Mouse (Mus musculus) kidney, postnatal 36 days (tissue): Measurements from ENCODE around the gene Numb.

Experiments used
- DNase-seq, 2 experiments: peaks; one replicate each; pipeline ENCODE4 v3.0.0; 2021 to 2022; ENCODE audit warnings: mixed read lengths in 2 of 2

The Numb gene

DNA sequence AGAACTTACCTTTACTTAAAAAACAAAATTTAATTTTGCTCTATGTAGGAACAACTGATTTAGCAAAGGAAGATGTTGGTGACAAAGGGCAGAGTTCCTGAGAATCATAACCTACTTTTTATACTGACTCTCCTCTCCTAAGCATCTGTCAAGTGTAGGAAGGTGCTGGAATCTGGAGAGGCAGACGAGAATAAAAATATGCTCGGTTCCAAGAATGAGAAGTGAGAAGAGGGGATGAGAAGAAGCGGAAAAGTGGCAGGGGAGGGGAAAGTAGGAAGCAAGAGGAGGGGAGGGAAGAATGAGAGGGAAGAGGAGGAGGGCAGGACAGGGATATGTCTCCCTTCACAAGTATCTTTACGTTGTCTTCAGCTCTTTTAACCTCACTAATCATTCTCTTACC, 71.4 kb downstream of the Numb start:
- DNase-seq, result no peak

DNA sequence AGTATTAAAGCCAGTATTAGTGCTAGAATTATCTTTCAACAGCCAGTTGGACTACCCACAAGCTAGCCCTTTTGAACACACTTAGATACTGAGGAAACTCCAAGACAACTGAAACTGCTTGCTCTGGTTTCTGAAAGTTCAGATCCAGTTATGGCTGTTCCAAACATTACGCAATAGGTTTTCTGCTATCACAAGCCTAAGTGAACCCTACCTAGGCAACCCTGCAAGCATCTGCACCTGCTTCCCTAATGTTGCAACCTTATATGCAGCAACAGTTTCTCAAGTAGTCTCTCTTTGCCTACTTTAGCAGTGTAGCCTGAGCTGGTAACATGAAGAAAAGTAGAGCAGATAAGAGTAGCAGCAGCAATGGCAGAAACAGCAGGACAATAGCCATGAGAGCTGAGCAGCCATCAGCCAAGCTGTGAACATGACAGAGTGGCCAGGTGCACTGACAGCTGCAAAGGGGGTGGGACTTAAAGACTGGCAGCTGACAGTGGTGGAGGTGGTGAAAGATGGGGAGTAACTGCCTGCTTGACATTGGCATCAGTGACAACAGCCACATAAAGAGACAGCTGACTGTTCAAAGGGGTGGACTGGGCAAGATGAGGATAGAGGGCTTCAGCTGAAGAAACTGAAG, 73.0 kb downstream of the Numb start:
- no peak for DNase-seq

DNA sequence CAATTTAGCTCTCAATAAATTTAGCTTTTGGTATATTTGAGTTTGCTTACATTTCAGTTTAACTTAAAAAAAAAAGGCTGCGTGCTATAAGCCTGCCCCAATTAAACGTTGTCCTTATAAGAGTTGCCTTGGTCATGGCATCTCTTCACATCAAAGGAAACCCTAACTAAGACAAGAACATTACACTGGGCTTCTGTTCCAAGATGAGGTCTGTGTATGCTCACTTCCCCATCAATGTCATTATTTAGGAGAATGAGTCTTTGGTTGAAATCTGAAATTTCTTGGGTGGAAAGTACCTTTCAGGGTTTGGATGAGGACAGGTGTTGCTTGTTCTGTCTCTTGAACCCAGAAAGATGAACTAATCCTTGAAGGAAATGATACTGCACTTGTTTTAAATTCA, 73.9 kb downstream of the Numb start:
- no peak for DNase-seq

DNA sequence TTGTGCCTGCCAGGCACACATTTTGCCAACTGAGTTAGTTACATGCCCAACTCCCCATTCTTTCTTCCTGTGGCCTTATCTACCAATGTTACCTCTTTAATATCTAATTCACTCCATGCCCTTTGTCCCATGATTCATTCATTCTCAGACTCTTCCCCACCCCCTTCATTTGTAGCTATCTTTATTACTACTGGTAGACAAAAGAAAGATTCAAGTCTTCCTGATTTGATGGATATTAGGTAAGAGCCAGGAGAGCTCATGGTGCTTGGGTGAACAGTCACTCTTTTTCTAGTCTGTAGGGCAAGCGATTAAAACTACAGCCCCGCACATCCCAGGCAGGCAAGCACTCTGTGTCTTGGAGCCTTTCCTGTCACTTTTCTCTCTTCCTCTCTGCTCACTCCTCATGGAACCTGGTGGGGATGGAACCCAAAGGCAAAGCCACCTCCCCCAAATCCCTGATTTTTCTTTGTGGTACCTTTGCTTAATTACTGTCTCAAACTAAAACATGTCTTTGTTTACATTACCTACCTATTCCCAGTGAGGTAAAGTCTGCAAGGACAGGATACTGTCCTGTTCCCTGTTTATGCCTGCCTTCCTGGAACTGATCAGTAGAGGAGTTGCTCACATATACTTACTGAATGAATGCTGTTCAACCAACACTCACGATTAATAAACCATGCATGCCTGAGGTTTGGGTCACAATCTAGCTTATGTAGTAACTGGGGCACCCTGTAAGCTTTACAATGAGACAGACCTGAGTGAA, 78.9 kb downstream of the Numb start:
- DNase-seq, result no peak

DNA sequence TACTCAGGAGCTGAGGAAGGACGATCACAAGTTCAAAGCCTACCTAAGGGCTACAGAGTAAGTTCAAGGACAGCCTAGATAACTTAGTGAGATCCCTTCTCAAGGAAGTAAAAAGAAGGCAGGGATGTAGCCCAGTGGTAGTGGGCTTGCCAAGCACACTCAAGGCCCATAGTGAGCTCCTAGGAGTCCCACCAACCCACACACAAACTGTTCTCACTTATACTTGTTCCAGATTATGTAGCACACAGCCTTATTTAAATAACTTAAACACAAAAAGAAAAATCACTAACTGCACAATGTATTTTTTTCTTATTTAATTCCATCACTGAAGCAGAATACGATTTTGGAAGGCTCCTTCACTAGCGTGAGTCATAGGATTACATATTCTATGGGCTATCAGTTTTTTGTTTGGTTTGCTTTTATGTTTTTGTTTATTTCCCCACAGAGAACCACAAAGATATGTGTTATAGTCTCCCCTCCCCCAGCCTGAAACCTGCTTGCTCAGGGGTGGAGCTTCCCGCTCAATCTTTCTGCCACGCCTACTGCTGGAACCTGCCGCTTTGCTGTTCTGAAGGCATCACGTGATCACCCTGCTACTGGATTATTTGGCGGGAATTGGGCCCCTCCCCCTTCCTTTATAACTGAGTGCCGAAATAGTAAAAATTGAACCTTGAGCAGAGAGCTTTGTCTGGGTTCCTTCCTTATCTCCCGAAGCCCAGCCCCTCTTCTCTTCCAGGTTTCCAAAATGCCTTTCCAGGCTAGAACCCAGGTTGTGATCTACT, 80.1 kb downstream of the Numb start:
- no peak for DNase-seq

DNA sequence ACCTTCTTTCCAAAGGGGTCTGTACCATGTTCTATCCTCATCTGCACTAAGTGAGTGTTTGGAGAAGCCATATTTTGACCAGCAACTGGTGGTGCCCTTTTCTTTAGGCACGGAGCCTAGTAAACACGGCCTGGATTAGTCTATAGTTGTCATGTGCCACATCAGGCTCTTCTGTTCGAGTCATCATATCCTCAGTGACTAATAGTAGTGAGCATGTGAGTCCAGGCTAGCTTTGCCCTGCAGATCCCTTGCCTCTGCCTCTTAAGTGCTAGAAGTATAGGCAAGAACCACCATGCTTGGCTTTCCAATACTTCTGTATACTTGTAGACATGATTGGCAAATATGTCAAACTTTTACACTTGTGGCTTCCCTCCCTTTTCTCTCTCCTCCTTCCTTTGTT, 87.8 kb downstream of the Numb start:
- no peak for DNase-seq

DNA sequence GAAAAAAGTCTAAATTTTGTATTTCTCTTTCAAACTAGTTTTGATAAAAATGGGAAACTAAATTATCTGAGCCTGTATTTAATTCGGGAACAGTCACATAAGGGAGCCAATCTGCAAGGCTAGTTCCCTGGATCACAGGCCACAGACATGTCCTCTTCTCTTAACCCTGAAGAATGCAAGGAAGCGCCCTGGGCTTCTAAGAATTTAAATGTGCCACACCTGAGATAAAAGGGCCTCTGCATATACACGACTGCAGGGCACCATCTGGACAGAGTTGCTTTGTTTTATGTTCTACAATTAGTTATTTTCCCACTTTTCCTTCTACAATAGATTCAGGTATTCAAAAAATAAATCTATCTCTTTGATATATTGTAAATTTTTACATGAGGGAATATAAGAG, 91.3 kb downstream of the Numb start:
- no peak for DNase-seq

DNA sequence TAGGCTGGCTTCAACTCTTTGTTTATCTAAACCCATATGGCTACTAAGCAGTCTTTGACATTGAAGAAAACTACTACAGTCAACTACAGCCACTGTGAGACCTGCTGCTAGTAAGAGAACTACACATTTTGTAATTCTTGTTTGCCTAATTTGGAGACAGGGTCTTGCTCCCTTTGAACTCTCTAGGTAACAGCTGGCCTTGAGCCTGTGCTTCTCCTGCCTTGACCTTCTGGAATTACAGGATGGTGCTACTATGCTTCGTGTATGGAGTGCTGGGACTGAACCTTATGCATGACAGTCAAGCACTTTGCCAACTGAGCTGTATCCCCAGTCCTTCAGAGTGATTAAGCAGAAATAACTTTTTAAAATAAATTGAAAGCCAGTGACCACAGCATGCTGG, 105.1 kb downstream of the Numb start:
- no peak for DNase-seq

DNA sequence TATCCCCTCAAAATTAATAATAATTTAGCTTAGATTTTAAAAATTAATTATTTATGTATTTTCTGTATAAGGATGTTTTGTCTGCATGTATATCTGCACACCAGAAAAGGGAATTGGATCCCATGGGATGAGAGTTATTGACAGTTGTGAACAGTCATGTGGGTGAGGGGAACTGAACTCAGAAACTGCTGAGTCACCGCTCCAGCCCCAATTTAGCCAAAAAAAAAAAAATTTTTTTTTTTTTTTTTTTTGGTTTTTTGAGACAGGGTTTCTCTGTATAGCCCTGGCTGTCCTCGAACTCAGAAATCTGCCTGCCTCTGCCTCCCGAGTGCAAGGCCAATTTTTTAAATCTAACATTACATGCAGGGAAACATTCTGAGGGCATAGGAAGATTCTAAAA, 109.8 kb downstream of the Numb start:
- no peak for DNase-seq

DNA sequence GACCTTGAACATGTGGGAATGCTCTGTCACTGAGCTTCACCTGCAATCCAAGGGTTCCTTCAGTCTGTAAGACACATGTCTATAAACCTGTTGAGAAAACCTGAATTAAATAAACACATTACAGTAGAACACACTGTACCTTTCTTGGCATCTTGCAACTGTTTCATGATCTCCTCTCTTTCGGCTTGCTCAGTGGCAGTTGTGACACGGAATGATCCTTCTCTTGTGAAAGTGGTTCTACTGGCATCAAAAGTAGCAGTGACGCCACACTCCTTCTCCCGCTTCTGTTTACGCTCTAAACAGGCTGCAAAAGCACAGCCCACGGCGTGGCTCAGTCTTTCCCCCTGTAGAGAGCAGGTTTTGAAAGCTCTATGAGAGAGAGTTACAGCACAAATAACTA, 118.1 kb downstream of the Numb start:
- DNase-seq, result no peak

DNA sequence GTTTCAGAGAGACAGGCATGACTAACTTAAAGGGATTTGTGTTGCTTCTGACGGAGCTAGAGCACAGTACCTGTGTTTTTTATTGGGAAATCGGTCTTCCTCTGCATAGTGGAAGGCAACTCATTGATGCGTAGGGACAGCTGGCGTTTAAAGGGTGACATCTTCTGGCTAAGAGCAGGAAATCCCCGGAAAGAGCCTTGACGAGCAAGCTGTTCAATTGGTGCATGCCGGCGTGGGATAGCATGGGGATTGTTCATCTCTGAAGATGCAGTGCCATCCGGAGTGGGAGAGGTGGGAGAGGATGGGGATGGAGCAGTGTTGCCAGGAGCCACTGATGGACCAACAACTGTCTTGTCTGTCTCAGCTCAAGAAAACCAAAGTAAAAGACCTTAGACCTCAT, 120.8 kb downstream of the Numb start:
- DNase-seq, result no peak

DNA sequence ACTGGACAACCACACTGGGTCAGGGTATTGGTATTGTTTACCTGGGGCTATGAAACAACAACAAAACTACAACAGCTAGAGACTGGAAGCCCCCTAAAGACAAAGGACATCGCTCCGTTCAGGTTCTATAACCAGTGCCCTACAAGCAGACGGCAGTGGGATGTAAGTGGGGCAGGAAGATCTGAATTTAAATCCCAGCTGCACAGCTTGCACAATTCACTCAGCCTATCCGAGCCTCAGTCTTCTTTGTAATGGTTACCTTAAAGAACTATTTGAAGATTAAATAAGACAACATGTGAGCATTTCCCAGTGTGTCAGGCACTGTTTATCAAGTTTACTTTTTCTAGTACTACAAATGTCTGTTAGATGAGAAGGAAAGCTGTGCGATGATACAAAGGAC, 123.4 kb downstream of the Numb start:
- DNase-seq, result no peak

DNA sequence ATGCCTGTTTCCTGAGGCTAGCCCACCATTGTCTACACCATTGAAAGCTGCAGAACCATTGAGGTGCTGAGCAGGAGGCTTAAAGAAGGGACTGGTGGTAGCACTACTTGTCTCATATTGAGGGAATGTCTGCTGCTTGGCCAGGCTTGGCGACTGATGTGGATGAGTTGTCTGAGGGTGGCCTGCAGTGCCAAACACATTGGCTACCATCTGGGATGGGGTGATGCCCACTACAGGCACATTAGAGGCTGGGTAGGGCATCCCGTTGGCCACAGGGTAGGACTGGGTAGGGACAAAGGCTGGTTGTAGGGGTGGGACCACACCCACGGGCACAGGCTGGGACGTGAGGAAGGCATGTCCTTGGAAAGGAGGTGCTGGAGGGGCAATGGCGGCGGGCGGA, 126.1 kb downstream of the Numb start:
- DNase-seq, result no peak

DNA sequence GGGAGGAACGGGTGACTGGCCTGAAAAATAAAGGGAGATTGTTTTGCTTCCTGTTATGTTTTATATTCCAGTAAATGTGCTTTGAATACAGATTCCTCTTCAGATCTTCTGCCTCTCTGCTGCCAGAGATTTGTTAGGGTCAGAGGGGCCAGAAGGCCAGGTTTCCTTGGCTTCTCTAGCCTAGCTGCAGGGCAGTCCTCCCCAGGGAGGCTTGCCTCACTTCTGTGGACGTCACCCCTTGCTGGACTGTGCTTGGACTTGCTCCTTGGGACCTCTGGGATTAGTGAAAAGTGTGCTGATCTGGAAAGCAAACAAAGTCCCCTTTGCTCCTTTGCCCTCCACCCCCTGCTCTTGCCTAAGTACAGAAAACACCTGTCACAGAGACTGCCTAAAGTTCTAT, 126.7 kb downstream of the Numb start:
- DNase-seq, result peak; percentile 70 to 72

DNA sequence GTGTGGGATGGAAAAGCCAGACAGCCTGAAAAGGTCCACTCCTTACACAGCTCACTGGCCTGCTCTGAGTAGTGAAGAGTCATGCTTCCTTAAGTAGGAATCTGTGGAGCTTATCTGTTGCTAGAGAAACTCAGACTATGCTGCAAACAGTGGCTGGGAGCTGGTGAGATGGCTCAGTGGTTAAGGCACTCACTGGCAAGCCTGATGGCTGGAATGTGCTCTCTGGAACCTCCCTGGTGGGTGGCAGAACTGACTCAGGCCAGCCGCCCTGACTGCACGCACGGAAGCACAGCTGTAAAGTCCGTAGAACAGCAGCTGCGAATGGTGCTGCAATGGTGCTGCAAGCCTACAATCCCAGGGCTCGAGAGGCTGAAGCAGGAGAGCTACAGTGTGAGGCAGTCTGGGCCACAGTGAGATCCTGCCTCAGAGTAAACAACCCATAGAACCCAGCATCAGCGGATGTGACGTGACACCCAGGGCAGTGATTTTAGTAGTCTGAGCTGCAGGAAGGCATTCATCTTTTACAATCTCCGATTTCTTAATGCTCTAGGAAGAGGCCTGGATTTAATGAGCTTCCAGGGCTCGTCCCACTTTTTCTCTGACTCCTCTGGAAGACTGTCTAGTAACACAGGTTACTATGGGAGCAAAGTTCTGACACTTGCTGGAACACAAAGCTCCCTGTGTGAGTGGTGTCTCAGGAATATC, 128.9 kb downstream of the Numb start:
- DNase-seq, result peak; percentile 43 to 45

DNA sequence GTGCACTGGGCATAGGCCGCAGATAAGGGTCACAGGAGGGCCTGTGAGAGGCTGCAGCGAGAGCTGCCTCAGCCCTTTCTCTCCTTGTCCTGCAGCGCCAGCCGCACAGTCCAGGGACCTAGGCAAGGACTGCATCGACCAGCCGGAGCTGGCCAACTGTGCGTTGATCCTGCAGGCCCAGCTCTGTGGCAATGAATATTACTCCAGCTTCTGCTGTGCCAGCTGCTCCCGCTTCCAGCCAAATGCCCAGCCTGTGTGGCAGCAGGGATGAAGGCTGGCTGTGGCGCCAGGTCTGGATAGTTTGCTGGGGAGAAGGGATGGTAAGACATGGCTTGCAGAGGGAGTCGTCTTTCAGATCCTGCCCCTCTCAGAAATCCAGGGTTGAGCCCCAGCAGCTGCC, 130.0 kb downstream of the Numb start:
- DNase-seq, result no peak

DNA sequence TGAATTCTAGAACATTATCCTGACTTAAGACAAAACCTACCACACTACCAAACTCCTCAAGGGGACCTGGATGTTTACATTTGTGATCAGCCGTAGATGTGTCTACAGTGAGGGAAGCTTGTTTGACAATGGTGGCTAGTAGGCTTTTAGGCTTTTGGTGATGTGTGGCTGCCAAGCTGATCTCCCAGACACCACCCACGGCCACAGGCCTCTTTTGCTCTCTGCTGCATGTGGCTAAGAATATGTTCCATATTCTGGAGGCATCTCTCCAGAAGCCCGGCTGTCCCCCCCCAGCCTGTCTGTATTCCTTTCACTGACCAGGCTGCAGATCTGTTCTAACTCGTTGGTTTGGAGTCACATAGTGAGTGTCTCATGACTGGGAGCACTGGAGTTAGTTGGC, 131.0 kb downstream of the Numb start:
- no peak for DNase-seq

DNA sequence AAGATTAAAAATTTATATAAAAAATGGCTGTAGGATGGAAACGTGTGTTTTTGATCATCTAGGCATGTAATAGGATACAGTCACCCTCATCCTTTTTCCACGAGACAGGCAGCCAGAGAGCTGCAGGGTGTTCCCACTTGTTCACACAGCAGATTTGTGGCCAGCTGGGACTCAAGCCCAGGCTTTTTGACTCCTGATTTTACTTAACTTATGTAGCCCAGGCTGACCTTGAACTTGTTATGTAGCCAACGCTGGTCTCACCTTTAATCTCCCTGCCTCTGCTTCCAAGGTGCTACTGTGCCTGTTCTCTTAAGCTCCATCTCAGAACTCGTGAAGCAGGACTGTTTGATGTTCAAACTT, 132.0 kb downstream of the Numb start:
- no peak for DNase-seq

DNA sequence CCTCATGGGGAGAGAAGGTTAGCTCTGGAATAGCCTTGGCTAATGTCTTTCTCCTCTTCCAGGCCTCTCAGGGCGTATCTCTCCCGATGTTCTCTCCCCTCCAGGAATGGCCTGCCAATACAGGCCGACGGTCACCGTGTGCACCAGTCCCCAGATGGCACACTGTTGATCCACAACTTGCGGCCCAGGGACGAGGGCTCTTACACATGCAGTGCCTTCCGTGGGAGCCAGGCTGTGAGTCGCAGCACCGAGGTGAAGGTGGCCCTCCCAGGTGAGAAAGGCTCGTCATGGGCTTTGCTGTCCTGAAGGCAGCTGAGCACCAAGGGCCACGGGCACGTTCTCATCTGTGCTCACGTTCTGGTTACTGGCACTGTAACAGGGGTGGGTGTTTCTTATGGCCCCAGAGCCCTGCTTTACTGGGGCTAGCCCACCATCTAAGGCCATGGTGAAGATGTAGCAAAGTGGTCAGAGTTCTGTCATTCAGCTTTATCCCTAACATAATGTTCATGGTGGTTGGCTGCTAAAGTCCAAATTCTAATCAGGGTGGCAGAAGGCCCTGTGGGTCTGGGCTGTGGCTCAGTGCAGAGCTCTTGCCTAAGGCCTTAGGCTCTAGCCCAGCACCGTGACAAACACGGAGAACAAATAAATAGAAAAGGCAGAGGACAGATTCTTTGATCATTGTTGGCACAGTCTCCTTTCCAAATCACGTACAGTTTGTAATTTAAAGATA, 132.5 kb downstream of the Numb start:
- no peak for DNase-seq

DNA sequence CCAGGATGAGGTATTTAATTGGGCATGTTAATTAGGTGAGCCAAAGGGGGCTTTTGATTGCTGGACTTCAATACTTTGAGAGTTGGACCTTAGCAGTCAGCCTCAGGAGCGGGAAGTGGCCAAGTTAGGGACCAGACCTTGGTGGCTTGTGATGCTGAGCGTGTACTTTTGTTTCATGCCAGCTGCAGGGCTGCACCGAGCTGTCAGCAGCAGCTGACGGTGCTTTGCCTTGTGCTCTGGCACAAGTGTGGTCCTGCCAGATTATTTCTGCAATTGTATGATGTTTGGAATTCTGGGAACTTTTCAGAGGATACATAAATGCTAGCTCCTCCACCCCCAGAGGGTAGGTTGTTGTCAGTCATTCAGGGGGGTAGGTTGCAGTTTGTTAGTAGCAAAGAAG, 136.4 kb downstream of the Numb start:
- DNase-seq, result no peak

DNA sequence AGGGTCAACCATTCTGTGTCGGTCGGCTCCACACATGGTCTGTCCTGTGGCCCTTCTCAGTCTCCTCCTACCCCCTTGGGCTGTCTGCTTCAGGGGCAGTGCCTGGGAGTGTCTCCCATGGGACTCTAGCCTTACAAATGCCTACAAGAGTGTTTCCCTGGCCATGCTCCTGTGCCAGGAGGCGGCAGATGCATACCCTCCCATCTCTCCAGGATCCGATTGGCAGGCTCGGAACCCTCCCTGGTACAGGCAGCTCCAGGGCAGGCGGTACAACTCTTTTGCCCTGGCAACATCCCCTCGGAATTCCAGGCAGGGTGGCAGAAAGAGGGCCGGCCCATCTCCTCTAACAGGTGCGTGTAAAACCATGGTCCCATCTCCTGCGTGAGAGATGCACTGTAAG, 139.1 kb downstream of the Numb start:
- DNase-seq, result no peak

DNA sequence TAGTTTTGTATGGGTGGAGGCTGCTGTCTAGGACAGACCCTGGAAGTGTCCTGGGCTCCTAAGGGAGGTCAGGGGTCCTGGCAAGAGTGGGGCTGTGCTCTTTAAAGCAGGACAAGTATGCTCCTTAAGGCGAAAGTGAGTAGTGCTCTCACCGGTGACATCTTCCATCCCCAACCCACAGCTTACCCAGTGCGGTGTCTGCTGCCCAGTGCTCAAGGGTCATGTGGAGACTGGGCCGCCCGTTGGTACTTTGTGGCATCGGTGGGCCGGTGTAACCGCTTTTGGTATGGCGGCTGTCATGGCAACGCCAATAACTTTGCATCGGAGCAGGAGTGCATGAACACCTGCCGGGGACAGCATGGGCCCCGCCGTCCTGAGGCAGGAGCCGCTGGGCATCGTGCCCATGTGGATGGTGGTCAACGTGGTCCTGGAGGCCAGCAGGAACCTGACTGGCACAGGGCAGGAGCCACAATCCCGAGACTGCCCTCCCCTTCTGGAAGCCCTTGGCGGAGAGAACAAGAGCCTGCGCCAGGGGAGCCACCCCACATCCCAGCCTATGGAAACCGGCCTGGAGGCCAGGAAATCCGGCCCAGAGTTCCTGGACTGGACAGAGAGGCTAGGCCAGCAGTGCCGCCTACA, 140.0 kb downstream of the Numb start:
- DNase-seq, result no peak
